ENCODE assay signal across 9 mouse cellular contexts in genomic region chr12:112147365-112147764, GRCm38 (mm10). TPM values are rescaled to one million over a fixed set of nuclear protein-coding genes. Genes with fewer than 3 reads are reported as not detected.
DNase-seq lines count a peak whose midpoint lies in the region; ATAC-seq and TF ChIP-seq lines count a peak whose summit lies in the region.
"Had no signal": no experiment of that assay in that cellular context is flagged by ENCODE, and none has a peak within 500 bp of the region (broad histone marks: within the 10 kb centered on the region; RNA-seq: fewer than 3 reads in every experiment).

No protein-coding gene starts in this region.

- no peak for TF ChIP-seq CTCF in left cerebral cortex, adult 2 months (IDR thresholded peaks at IDR 0.05)
- TF ChIP-seq CTCF in thymus, adult 2 months (IDR thresholded peaks at IDR 0.05; ENCODE audit: borderline replicate concordance, control insufficient read depth, extremely low read depth, insufficient read depth, low read length, poor library complexity), result no peak

- ATAC-seq in limb, embryonic 11.5 days (ENCODE audit: insufficient number of reproducible peaks, low FRiP score, low TSS enrichment, low read depth), result no peak
- ATAC-seq in neural tube, embryonic 15.5 days (ENCODE audit: low FRiP score), result no peak

- 36% methylated on average over 5 of the region's 5 CpGs for WGBS in heart, embryonic 10.5 days
- WGBS in limb, embryonic 11.5 days, result 38% methylated on average over 5 of the region's 5 CpGs
- WGBS in neural tube, embryonic 15.5 days, result 41% methylated on average over 5 of the region's 5 CpGs
- WGBS in thymus, adult 2 months, result 64% methylated on average over 5 of the region's 5 CpGs

- no peaks in the 10 kb centered on the region for H3K36me3 ChIP-seq in heart, embryonic 10.5 days
- H3K36me3 ChIP-seq in limb, embryonic 11.5 days (ENCODE audit: control insufficient read depth, insufficient read depth, low read length), result no peaks in the 10 kb centered on the region
- no peaks in the 10 kb centered on the region for H3K36me3 ChIP-seq in neural tube, embryonic 15.5 days
- H3K36me3 ChIP-seq in thymus, adult 2 months (ENCODE audit: control insufficient read depth, insufficient read depth, low read length), result no peaks in the 10 kb centered on the region

- H3K4me2 ChIP-seq in limb, embryonic 11.5 days (ENCODE audit: low read depth, severe bottlenecking), result peak overlapping the region; percentile 91
- peak overlapping the region; percentile 91 for H3K4me2 ChIP-seq in neural tube, embryonic 15.5 days

- H3K9ac ChIP-seq in limb, embryonic 11.5 days (ENCODE audit: low read length), result peak overlapping the region; percentile 30
- H3K9ac ChIP-seq in neural tube, embryonic 15.5 days (replicated peaks), result 0 out of 2 replicates have a peak overlapping the region, but pooled peaks have one; percentile 53

- peaks cover 65% of the 10 kb centered on the region for H3K27me3 ChIP-seq in heart, embryonic 10.5 days (ENCODE audit: insufficient read depth, poor library complexity, severe bottlenecking)
- peaks cover 29% of the 10 kb centered on the region for H3K27me3 ChIP-seq in limb, embryonic 11.5 days (ENCODE audit: control insufficient read depth, insufficient read depth, low read length)
- peaks cover 45% of the 10 kb centered on the region for H3K27me3 ChIP-seq in neural tube, embryonic 15.5 days (replicated peaks)
- H3K27me3 ChIP-seq in thymus, adult 2 months (ENCODE audit: control insufficient read depth, insufficient read depth, low read length), result peaks cover 14% of the 10 kb centered on the region

- H3K9me3 ChIP-seq in heart, embryonic 10.5 days, result no peaks in the 10 kb centered on the region
- H3K9me3 ChIP-seq in limb, embryonic 11.5 days (ENCODE audit: control insufficient read depth, low read length), result no peaks in the 10 kb centered on the region
- no peaks in the 10 kb centered on the region for H3K9me3 ChIP-seq in neural tube, embryonic 15.5 days (replicated peaks)

- H3K4me1 ChIP-seq in heart, embryonic 10.5 days, result peaks cover 79% of the 10 kb centered on the region
- peaks cover 60% of the 10 kb centered on the region for H3K4me1 ChIP-seq in limb, embryonic 11.5 days (ENCODE audit: control insufficient read depth, insufficient read depth, low read length)
- peaks cover 77% of the 10 kb centered on the region for H3K4me1 ChIP-seq in neural tube, embryonic 15.5 days
- H3K4me1 ChIP-seq in thymus, adult 2 months (replicated peaks; ENCODE audit: control insufficient read depth, insufficient read depth, low read length), result no peaks in the 10 kb centered on the region; the same call in 1 of the 2 replicates

- DNase-seq in left cerebral cortex, adult 2 months (ENCODE audit: extremely low spot score in 1 of 2, low spot score in 2 of 2), result no peak
- no peak for DNase-seq in left cerebral cortex, adult 18-20 months (ENCODE audit: low spot score in 2 of 2)
- DNase-seq in heart, embryonic 10.5 days (ENCODE audit: low spot score), result no peak
- no peak for DNase-seq in limb, embryonic 11.5 days (ENCODE audit: low spot score)
- no peak for DNase-seq in adrenal gland, adult 8-10 months
- no peak for DNase-seq in thymus, adult 2 months
- no peak for DNase-seq in cerebellum, postnatal 14 days
- DNase-seq: cerebellum, adult 11 months had no signal

- peak overlapping the region; percentile 40; the same call in 1 of the 2 replicates for H3K27ac ChIP-seq in left cerebral cortex, adult 2 months
- peak overlapping the region; percentile 84; the same call in 1 of the 2 replicates for H3K27ac ChIP-seq in heart, embryonic 10.5 days
- no peak overlapping the region for H3K27ac ChIP-seq in limb, embryonic 11.5 days (replicated peaks; ENCODE audit: low read depth, low read length)
- H3K27ac ChIP-seq in neural tube, embryonic 15.5 days (replicated peaks), result no peak overlapping the region
- no peak overlapping the region for H3K27ac ChIP-seq in thymus, adult 2 months (ENCODE audit: control insufficient read depth, insufficient read depth, low read length)

- peak overlapping the region; percentile 54 for H3K4me3 ChIP-seq in left cerebral cortex, adult 2 months
- peak overlapping the region; percentile 67 for H3K4me3 ChIP-seq in heart, embryonic 10.5 days
- peak overlapping the region; percentile 57 for H3K4me3 ChIP-seq in limb, embryonic 11.5 days (ENCODE audit: low read depth, low read length)
- H3K4me3 ChIP-seq in neural tube, embryonic 15.5 days (replicated peaks), result peak overlapping the region; percentile 52
- H3K4me3 ChIP-seq in thymus, adult 2 months (ENCODE audit: control insufficient read depth, insufficient read depth, low read length), result no peak overlapping the region

- intact Hi-C loops in left cerebral cortex, adult 2 months (cut with DNase I), result no loop called here

- no peak for TF ChIP-seq POLR2A in thymus, adult 2 months (IDR thresholded peaks at IDR 0.05; ENCODE audit: control insufficient read depth, extremely low read depth, insufficient read depth, low read length, poor library complexity)

RNA-seq across cellular contexts. Expression of gene Kif26a, which starts 1.4 kb away (rescaled TPM):
- 1 to 10 TPM; 4.9 to 5.2 TPM for total RNA-seq in left cerebral cortex, adult 2 months (2021)
- 1 to 10 TPM; 4.2 to 4.5 TPM for total RNA-seq in left cerebral cortex, adult 18-20 months (2021)
- polyA plus RNA-seq in heart, embryonic 10.5 days (2016; fragmentation: Nextera tagmentation; extraction: Ambion mirVana), result 1.0 and 2.1 TPM in 2 replicates
- polyA plus RNA-seq in limb, embryonic 11.5 days (2014; fragmentation: Nextera tagmentation; extraction: Ambion mirVana), result 2.8 and 3.5 TPM in 2 replicates
- polyA plus RNA-seq in neural tube, embryonic 15.5 days (2015; fragmentation: Nextera tagmentation; extraction: Ambion mirVana), result 4.0 and 4.2 TPM in 2 replicates
- total RNA-seq in adrenal gland, adult 8-10 months (2022), result 10 to 100 TPM; 11.4 to 19.1 (median 14.7) TPM
- polyA plus RNA-seq in thymus, adult 2 months (2012; rRNA removed), result 6.3 and 6.6 TPM in 2 replicates

RNA-seq across cellular contexts. Expression of gene Aspg, which starts 40.9 kb away (rescaled TPM):
- 1 to 10 TPM; 4.7 to 4.9 TPM for total RNA-seq in left cerebral cortex, adult 2 months (2021)
- 1 to 10 TPM; 4.9 to 7.1 TPM for total RNA-seq in left cerebral cortex, adult 18-20 months (2021)
- polyA plus RNA-seq in heart, embryonic 10.5 days (2016; fragmentation: Nextera tagmentation; extraction: Ambion mirVana), result 1.5 and 1.7 TPM in 2 replicates
- 1.6 and 2.0 TPM in 2 replicates for polyA plus RNA-seq in limb, embryonic 11.5 days (2014; fragmentation: Nextera tagmentation; extraction: Ambion mirVana)
- 0.84 and 3.3 TPM in 2 replicates for polyA plus RNA-seq in neural tube, embryonic 15.5 days (2015; fragmentation: Nextera tagmentation; extraction: Ambion mirVana)
- 10 to 100 TPM in 2 of 4 experiments, 1 to 10 TPM in 1, under 1 TPM in 1; 0.22 to 19.3 (median 7.5) TPM for total RNA-seq in adrenal gland, adult 8-10 months (2022)
- 9.1 and 14.7 TPM in 2 replicates for polyA plus RNA-seq in thymus, adult 2 months (2012; rRNA removed)

Comparison
In these comparisons a context has a peak if more than half of its experiments do, and no peak if none do; other contexts are left out.
1. H3K27ac ChIP-seq: peak in left cerebral cortex, adult 2 months (single experiment) and heart, embryonic 10.5 days (single experiment); none in limb, embryonic 11.5 days (single experiment), neural tube, embryonic 15.5 days (single experiment) and thymus, adult 2 months (single experiment).